Mouse (Mus musculus): ENCODE results near the gene Kcnn1. TPM values are rescaled to one million over a fixed set of nuclear protein-coding genes. Genes with fewer than 3 reads are reported as not detected.

The Kcnn1 gene
- 3.8 and 3.9 TPM in 2 replicates for polyA plus RNA-seq (2014; fragmentation: Nextera tagmentation; extraction: Ambion mirVana)

- H3K27ac ChIP-seq (replicated peaks; ENCODE audit: low read depth, low read length): no peak within 1 kb of the TSS; the same call in 1 of the 2 replicates
- H3K27me3 ChIP-seq (ENCODE audit: control insufficient read depth, insufficient read depth, low read length): peaks cover 18% of the 10 kb centered on the region
These were observed at the start of gene Kcnn1 for GRCm38 (mm10) chr8:70862824-70863641. TSS of gene Kcnn1 (minus strand) at chr8:70863258.

DNA sequence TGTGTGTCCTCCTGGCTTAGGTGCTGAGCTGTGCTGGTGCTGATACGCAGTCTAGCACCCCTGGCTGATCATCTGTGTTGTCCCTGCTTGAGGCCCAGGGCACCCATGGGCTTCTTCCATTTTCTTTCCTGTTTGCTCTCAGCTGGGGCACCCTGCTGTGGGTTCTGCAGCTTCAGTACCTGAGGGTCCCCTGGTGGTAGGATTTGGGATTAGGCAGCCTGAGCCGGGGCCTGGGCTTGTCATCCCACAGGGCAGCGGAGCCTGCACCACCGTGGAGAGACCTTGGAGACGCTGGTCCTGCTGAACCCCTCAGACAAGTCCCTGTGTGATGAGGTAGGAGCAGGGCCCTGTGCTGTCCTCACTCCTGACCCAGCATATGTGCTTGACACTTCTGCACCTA is 48.5 kb upstream of the Kcnn1 start:
- H3K9me3 ChIP-seq (ENCODE audit: control insufficient read depth, low read length): no peaks in the 10 kb centered on the region
- no peak overlapping the region for H3K27ac ChIP-seq (replicated peaks; ENCODE audit: low read depth, low read length)
- H3K27me3 ChIP-seq (ENCODE audit: control insufficient read depth, insufficient read depth, low read length): no peaks in the 10 kb centered on the region
- 87% methylated on average over 5 of the region's 5 CpGs for WGBS
- no peak overlapping the region for H3K4me3 ChIP-seq (ENCODE audit: low read depth, low read length)
- DNase-seq (ENCODE audit: low spot score): no peak
- H3K9ac ChIP-seq (ENCODE audit: low read length): no peak overlapping the region
- peaks cover 38% of the 10 kb centered on the region for H3K36me3 ChIP-seq (ENCODE audit: control insufficient read depth, insufficient read depth, low read length)
- peaks cover 5% of the 10 kb centered on the region for H3K4me1 ChIP-seq (ENCODE audit: control insufficient read depth, insufficient read depth, low read length)
- ATAC-seq (ENCODE audit: insufficient number of reproducible peaks, low FRiP score, low TSS enrichment, low read depth): no peak
- H3K4me2 ChIP-seq (ENCODE audit: low read depth, severe bottlenecking): no peak overlapping the region

More at GRCm38 (mm10) chr8:70862824-70863641, at the start of gene Kcnn1:
- Histone ChIP-seq H3K4me1 (ENCODE audit: control insufficient read depth, insufficient read depth, low read length) (peaks cover 30% of the 10 kb centered on the region), H3K4me3 (ENCODE audit: low read depth, low read length) (peak within 1 kb of the TSS; percentile 37), H3K4me2 (ENCODE audit: low read depth, severe bottlenecking) (peak within 1 kb of the TSS; percentile 93), H3K9me3 (ENCODE audit: control insufficient read depth, low read length) (no peaks in the 10 kb centered on the region), H3K36me3 (ENCODE audit: control insufficient read depth, insufficient read depth, low read length) (no peaks in the 10 kb centered on the region), H3K9ac (ENCODE audit: low read length) (peak within 1 kb of the TSS; percentile 73)
- peak; percentile 77 for DNase-seq (ENCODE audit: low spot score)
- no peak for ATAC-seq (ENCODE audit: insufficient number of reproducible peaks, low FRiP score, low TSS enrichment, low read depth)
- WGBS: under 1% methylated on average over 55 of the region's 55 CpGs

DNA sequence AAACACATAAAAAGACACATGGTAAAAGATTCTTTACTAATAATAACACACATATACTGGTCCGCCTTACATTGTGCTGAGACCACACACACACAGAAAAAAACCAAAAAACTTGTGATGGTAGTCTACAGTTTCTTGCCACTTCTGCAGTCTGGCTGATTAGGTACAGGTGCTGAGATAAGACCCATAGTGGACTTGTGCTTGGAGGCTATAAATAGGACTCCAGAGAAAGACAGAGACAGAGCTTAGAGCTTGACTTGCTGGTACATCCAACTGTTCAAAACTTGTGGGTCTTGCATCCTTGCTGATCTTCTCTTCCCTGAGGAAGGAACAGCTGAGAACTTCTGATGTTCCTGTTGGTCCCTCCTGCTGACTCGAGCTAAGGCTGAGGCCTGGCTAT is 44.5 kb upstream of the Kcnn1 start:
- ATAC-seq (ENCODE audit: insufficient number of reproducible peaks, low FRiP score, low TSS enrichment, low read depth): no peak
- H3K4me2 ChIP-seq (ENCODE audit: low read depth, severe bottlenecking): no peak overlapping the region
- peaks cover 9% of the 10 kb centered on the region; the same call in 1 of the 2 replicates for H3K36me3 ChIP-seq (ENCODE audit: control insufficient read depth, insufficient read depth, low read length)
- WGBS: 93% methylated on average over 2 of the region's 2 CpGs
- no peak overlapping the region for H3K9ac ChIP-seq (ENCODE audit: low read length)
- no peak overlapping the region for H3K27ac ChIP-seq (replicated peaks; ENCODE audit: low read depth, low read length)
- no peak for DNase-seq (ENCODE audit: low spot score)
- H3K4me1 ChIP-seq (ENCODE audit: control insufficient read depth, insufficient read depth, low read length): peaks cover 5% of the 10 kb centered on the region
- no peak overlapping the region for H3K4me3 ChIP-seq (ENCODE audit: low read depth, low read length)
- no peaks in the 10 kb centered on the region for H3K9me3 ChIP-seq (ENCODE audit: control insufficient read depth, low read length)
- no peaks in the 10 kb centered on the region for H3K27me3 ChIP-seq (ENCODE audit: control insufficient read depth, insufficient read depth, low read length)

DNA sequence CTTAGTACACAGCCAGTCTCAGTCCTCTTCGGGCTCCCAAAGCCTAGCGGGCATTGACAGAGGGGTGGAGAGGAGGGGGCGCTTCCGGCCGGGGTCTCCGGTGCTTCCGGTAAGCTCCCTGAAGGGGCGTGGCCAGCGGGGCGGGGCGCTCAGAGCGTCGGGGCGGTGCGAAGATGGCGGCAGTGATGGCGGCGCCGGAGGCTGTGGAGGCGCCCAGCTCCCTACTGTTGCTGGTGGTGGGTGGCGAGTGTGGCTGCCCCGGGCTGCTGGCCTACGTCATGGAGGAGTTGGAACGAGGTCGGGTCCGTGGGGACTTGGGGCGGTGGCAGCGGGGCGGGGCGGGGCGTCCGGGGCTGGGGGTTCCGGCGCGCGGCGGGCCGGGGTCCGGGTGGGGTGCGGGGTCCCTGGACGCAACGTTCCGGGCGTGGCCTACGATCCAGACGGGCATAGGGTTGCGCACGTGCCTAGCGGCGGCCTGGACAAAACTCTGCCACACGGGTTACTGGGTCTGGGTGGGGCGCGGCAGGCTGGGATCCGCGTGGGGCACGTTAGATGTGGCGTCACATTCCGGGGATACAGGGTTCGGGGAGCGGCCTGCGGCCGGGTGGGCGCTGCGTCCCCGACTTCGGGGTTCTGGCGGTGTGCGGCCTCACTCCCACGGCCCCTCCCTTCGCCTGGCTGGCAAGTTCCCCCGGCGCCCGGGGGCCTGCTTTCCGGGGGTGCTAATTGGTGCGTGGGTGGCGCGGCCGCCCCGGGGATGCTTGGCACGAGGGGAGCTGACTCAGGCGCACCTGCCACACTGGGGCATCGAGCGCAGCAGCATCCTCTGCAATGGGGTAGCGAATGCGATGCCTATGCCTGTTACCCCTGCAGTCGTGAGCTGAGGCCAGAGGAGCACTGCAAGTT is 43.0 kb upstream of the Kcnn1 start, which contains the start of gene Map1s:
Gene Map1s, plus strand, starts transcription at position 102 of the 906 bp plus-strand sequence.
- ATAC-seq (ENCODE audit: insufficient number of reproducible peaks, low FRiP score, low TSS enrichment, low read depth): peak; percentile 90
- no peaks in the 10 kb centered on the region for H3K36me3 ChIP-seq (ENCODE audit: control insufficient read depth, insufficient read depth, low read length)
- WGBS: under 1% methylated on average over 80 of the region's 86 CpGs
- H3K9me3 ChIP-seq (ENCODE audit: control insufficient read depth, low read length): no peaks in the 10 kb centered on the region
- H3K27me3 ChIP-seq (ENCODE audit: control insufficient read depth, insufficient read depth, low read length): no peaks in the 10 kb centered on the region
- peak within 1 kb of the TSS; percentile 91 for H3K27ac ChIP-seq (replicated peaks; ENCODE audit: low read depth, low read length)
- peaks cover 5% of the 10 kb centered on the region for H3K4me1 ChIP-seq (ENCODE audit: control insufficient read depth, insufficient read depth, low read length)
- H3K4me2 ChIP-seq (ENCODE audit: low read depth, severe bottlenecking): peak within 1 kb of the TSS; percentile 94
- peak within 1 kb of the TSS; percentile 89 for H3K9ac ChIP-seq (ENCODE audit: low read length)
- H3K4me3 ChIP-seq (ENCODE audit: low read depth, low read length): peak within 1 kb of the TSS; percentile 95
- DNase-seq (ENCODE audit: low spot score): peak; percentile 93

DNA sequence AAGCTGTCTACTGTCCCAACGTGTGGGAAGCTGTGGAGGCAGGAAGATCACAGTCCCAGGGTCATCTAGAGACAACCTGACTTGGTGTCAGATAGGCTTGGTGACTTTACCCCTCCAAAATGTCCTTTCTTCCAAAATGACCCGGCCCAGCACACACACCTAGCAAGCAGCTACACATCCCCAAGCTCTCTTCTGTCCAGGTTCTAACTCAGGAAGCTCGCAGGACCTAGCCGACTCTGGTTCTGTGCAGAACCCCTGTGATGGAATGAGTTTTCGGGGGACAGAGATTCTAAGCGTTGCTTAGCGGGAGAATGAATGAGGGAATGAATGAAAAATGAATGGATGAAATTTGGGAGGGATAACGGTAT is 42.4 kb upstream of the Kcnn1 start:
- H3K4me2 ChIP-seq (ENCODE audit: low read depth, severe bottlenecking): peak overlapping the region; percentile 94
- DNase-seq (ENCODE audit: low spot score) (no peak), ATAC-seq (ENCODE audit: insufficient number of reproducible peaks, low FRiP score, low TSS enrichment, low read depth) (0 out of 2 replicates have a peak, but pooled peaks have one; percentile 4)
- H3K9me3 ChIP-seq (ENCODE audit: control insufficient read depth, low read length): no peaks in the 10 kb centered on the region
- no peak overlapping the region for H3K27ac ChIP-seq (replicated peaks; ENCODE audit: low read depth, low read length)
- H3K36me3 ChIP-seq (ENCODE audit: control insufficient read depth, insufficient read depth, low read length): no peaks in the 10 kb centered on the region
- H3K27me3 ChIP-seq (ENCODE audit: control insufficient read depth, insufficient read depth, low read length): no peaks in the 10 kb centered on the region
- 19% methylated on average over 8 of the region's 8 CpGs for WGBS
- peak overlapping the region; percentile 95 for H3K4me3 ChIP-seq (ENCODE audit: low read depth, low read length)
- peaks cover 5% of the 10 kb centered on the region for H3K4me1 ChIP-seq (ENCODE audit: control insufficient read depth, insufficient read depth, low read length)
- peak overlapping the region; percentile 89 for H3K9ac ChIP-seq (ENCODE audit: low read length)

- H3K4me1 ChIP-seq (ENCODE audit: control insufficient read depth, insufficient read depth, low read length): peaks cover 5% of the 10 kb centered on the region
- DNase-seq (ENCODE audit: low spot score): no peak
- H3K36me3 ChIP-seq (ENCODE audit: control insufficient read depth, insufficient read depth, low read length): no peaks in the 10 kb centered on the region
- no peak overlapping the region for H3K4me3 ChIP-seq (ENCODE audit: low read depth, low read length)
- no peak overlapping the region for H3K4me2 ChIP-seq (ENCODE audit: low read depth, severe bottlenecking)
- no peak overlapping the region for H3K27ac ChIP-seq (replicated peaks; ENCODE audit: low read depth, low read length)
- no peak overlapping the region; the same call in 1 of the 2 replicates for H3K9ac ChIP-seq (ENCODE audit: low read length)
- H3K27me3 ChIP-seq (ENCODE audit: control insufficient read depth, insufficient read depth, low read length): no peaks in the 10 kb centered on the region
- ATAC-seq (ENCODE audit: insufficient number of reproducible peaks, low FRiP score, low TSS enrichment, low read depth): no peak
- H3K9me3 ChIP-seq (ENCODE audit: control insufficient read depth, low read length): no peaks in the 10 kb centered on the region
- 69% methylated on average over 4 of the region's 4 CpGs for WGBS
These were observed 41.5 kb upstream of the Kcnn1 start for GRCm38 (mm10) chr8:70904532-70904931.

DNA sequence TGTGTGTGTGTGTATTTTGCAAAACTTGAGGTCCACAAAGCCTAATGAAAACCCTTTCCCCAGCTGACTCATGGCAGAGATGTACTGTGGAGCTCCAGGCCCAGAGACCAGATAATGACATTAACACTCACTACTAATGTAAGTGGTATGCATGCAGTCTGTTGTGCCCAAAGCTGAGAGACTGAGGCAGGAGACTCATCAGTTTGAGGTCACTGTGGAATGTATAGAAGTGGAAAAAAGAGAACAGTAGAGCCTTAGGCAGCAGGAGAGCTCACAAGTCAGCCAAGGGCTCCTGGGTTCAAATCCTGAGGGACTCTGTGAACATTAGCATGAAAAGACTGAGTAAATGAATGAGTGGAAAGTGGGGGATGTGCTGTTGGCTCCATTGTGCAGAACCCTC is 40.5 kb upstream of the Kcnn1 start:
- H3K4me1 ChIP-seq (ENCODE audit: control insufficient read depth, insufficient read depth, low read length): peaks cover 5% of the 10 kb centered on the region
- H3K27ac ChIP-seq (replicated peaks; ENCODE audit: low read depth, low read length): no peak overlapping the region
- no peaks in the 10 kb centered on the region for H3K27me3 ChIP-seq (ENCODE audit: control insufficient read depth, insufficient read depth, low read length)
- no peak overlapping the region for H3K9ac ChIP-seq (ENCODE audit: low read length)
- no peak overlapping the region for H3K4me2 ChIP-seq (ENCODE audit: low read depth, severe bottlenecking)
- no peaks in the 10 kb centered on the region for H3K36me3 ChIP-seq (ENCODE audit: control insufficient read depth, insufficient read depth, low read length)
- no peaks in the 10 kb centered on the region for H3K9me3 ChIP-seq (ENCODE audit: control insufficient read depth, low read length)
- DNase-seq (ENCODE audit: low spot score): no peak
- H3K4me3 ChIP-seq (ENCODE audit: low read depth, low read length): no peak overlapping the region
- no peak for ATAC-seq (ENCODE audit: insufficient number of reproducible peaks, low FRiP score, low TSS enrichment, low read depth)

DNA sequence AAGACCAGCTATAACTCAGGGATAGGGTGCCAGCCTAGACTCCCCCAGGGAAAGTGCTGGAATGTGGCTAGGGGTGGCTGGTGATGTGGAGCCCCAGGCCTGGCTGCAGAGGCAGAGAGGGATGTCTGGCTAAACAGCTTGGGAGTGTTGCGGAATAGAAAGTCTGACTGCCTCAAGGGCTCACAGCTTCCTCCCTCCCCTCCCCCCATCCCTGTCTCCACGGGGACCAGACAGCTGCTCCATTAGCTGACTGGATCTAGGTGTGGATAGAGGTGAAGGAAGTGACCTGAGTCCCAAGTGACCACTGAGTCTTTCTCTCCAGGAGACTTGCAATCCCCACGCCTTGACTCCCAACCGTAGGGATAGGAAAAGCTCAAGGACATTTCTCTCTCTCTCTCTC is 40.1 kb upstream of the Kcnn1 start:
- 46% methylated on average over 4 of the region's 4 CpGs for WGBS
- Histone ChIP-seq H3K4me2 (ENCODE audit: low read depth, severe bottlenecking) (no peak overlapping the region), H3K27ac (replicated peaks; ENCODE audit: low read depth, low read length) (no peak overlapping the region), H3K27me3 (ENCODE audit: control insufficient read depth, insufficient read depth, low read length) (no peaks in the 10 kb centered on the region), H3K9me3 (ENCODE audit: control insufficient read depth, low read length) (no peaks in the 10 kb centered on the region), H3K9ac (ENCODE audit: low read length) (no peak overlapping the region; the same call in 1 of the 2 replicates), H3K36me3 (ENCODE audit: control insufficient read depth, insufficient read depth, low read length) (no peaks in the 10 kb centered on the region), H3K4me1 (ENCODE audit: control insufficient read depth, insufficient read depth, low read length) (peaks cover 5% of the 10 kb centered on the region), H3K4me3 (ENCODE audit: low read depth, low read length) (no peak overlapping the region)
- ATAC-seq (ENCODE audit: insufficient number of reproducible peaks, low FRiP score, low TSS enrichment, low read depth) (no peak), DNase-seq (ENCODE audit: low spot score) (no peak)
